ENCODE assay signal across 8 mouse cellular contexts in the genomic region with DNA sequence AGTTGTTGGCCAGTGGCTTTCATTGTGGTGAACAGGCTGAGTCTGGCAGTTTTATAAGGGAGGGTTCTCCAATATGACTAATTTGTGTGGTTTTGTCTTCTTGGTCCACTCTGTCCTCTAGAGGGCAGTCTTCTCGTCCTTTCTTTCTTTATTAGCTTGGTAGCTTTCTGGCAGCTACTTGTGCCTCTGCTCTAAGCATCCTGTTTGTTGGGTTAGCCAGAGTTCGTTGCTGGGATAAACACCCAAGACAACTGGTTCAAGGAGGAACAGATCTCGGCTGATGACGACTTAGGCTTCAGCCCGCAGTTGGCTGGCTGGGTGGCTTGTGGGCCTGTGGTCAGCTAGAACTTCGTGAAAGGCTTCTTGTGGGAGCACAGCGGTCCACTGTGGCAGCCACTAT. TPM values are rescaled to one million over a fixed set of nuclear protein-coding genes. Genes with fewer than 3 reads are reported as not detected.
DNase-seq lines count a peak whose midpoint lies in the region; ATAC-seq and TF ChIP-seq lines count a peak whose summit lies in the region.

No protein-coding gene starts in this region.

- no peak for ATAC-seq in midbrain, embryonic 11.5 days (ENCODE audit: low FRiP score)
- peak; percentile 87 for ATAC-seq in common myeloid progenitor, adult 5-6 weeks (replicated peaks; ENCODE audit: low read depth, poor library complexity, severe bottlenecking)
- 0 out of 2 replicates have a peak, but pooled peaks have one; percentile 40 for ATAC-seq in monocyte, adult 5-6 weeks (replicated peaks; ENCODE audit: insufficient number of reproducible peaks, low FRiP score, low TSS enrichment, poor library complexity, severe bottlenecking)

- no peaks in the 10 kb centered on the region for H3K27me3 ChIP-seq in cerebellum, adult 2 months (ENCODE audit: control insufficient read depth, insufficient read depth, low read length)
- H3K27me3 ChIP-seq in midbrain, embryonic 11.5 days (ENCODE audit: control insufficient read depth, insufficient read depth, low read length): no peaks in the 10 kb centered on the region
- H3K27me3 ChIP-seq in midbrain, embryonic 10.5 days (ENCODE audit: low read depth, poor library complexity, severe bottlenecking): no peaks in the 10 kb centered on the region
- no peaks in the 10 kb centered on the region; the same call in 1 of the 2 replicates for H3K27me3 ChIP-seq in thymus, adult 2 months (ENCODE audit: control insufficient read depth, insufficient read depth, low read length)

- H3K9me3 ChIP-seq in midbrain, embryonic 11.5 days (ENCODE audit: control insufficient read depth, low read length): no peaks in the 10 kb centered on the region
- H3K9me3 ChIP-seq in midbrain, embryonic 10.5 days (replicated peaks): no peaks in the 10 kb centered on the region

- no peaks in the 10 kb centered on the region for H3K36me3 ChIP-seq in midbrain, embryonic 11.5 days (ENCODE audit: control insufficient read depth, insufficient read depth, low read length)
- H3K36me3 ChIP-seq in midbrain, embryonic 10.5 days: no peaks in the 10 kb centered on the region
- H3K36me3 ChIP-seq in thymus, adult 2 months (ENCODE audit: control insufficient read depth, insufficient read depth, low read length): no peaks in the 10 kb centered on the region

- TF ChIP-seq CTCF in cerebellum, adult 2 months (IDR thresholded peaks at IDR 0.05; ENCODE audit: borderline replicate concordance, insufficient read depth, low read depth, low read length): peak; percentile 41; the same call in 1 of the 2 replicates
- no peak for TF ChIP-seq CTCF in thymus, adult 2 months (IDR thresholded peaks at IDR 0.05; ENCODE audit: borderline replicate concordance, control insufficient read depth, extremely low read depth, insufficient read depth, low read length, poor library complexity)

- WGBS in cerebellum, adult 2 months: 25% methylated on average over 7 of the region's 7 CpGs
- 33% methylated on average over 7 of the region's 7 CpGs for WGBS in midbrain, embryonic 11.5 days
- 42% methylated on average over 7 of the region's 7 CpGs for WGBS in midbrain, embryonic 10.5 days
- WGBS in thymus, adult 2 months: 26% methylated on average over 7 of the region's 7 CpGs

- no peak overlapping the region for H3K4me2 ChIP-seq in midbrain, embryonic 11.5 days

- H3K4me3 ChIP-seq in cerebellum, adult 2 months (replicated peaks; ENCODE audit: insufficient read depth, low read depth, low read length): no peak overlapping the region
- H3K4me3 ChIP-seq in midbrain, embryonic 11.5 days (ENCODE audit: low read depth, low read length): no peak overlapping the region
- no peak overlapping the region for H3K4me3 ChIP-seq in midbrain, embryonic 10.5 days
- H3K4me3 ChIP-seq in thymus, adult 2 months (ENCODE audit: control insufficient read depth, insufficient read depth, low read length): no peak overlapping the region

- peak; percentile 47 to 74 for DNase-seq in cerebellum, adult 2 months
- no peak for DNase-seq in cerebellum, adult 11 months
- peak; percentile 94 for DNase-seq in midbrain, embryonic 11.5 days (ENCODE audit: low spot score, missing footprints)
- DNase-seq in midbrain, embryonic 10.5 days (ENCODE audit: low spot score): no peak
- DNase-seq in induced T-regulatory cell, adult 2 months (ENCODE audit: low read depth): peak; percentile 65
- DNase-seq in thymus, adult 2 months: no peak

- H3K9ac ChIP-seq in midbrain, embryonic 11.5 days (ENCODE audit: low read length): no peak overlapping the region

- H3K4me1 ChIP-seq in cerebellum, adult 2 months (ENCODE audit: control insufficient read depth, insufficient read depth, low read length): peaks cover 12% of the 10 kb centered on the region
- H3K4me1 ChIP-seq in midbrain, embryonic 11.5 days (ENCODE audit: control insufficient read depth, insufficient read depth, low read length): no peaks in the 10 kb centered on the region
- H3K4me1 ChIP-seq in midbrain, embryonic 10.5 days: no peaks in the 10 kb centered on the region
- H3K4me1 ChIP-seq in thymus, adult 2 months (replicated peaks; ENCODE audit: control insufficient read depth, insufficient read depth, low read length): no peaks in the 10 kb centered on the region

- no peak for TF ChIP-seq POLR2A in cerebellum, adult 2 months (IDR thresholded peaks at IDR 0.05; ENCODE audit: borderline replicate concordance, insufficient read depth, low read length)
- TF ChIP-seq POLR2A in thymus, adult 2 months (IDR thresholded peaks at IDR 0.05; ENCODE audit: control insufficient read depth, extremely low read depth, insufficient read depth, low read length, poor library complexity): no peak

- no peak overlapping the region for H3K27ac ChIP-seq in cerebellum, adult 2 months (ENCODE audit: insufficient read depth, low read length)
- H3K27ac ChIP-seq in midbrain, embryonic 11.5 days (ENCODE audit: low read depth, low read length): no peak overlapping the region
- no peak overlapping the region for H3K27ac ChIP-seq in midbrain, embryonic 10.5 days (replicated peaks)
- H3K27ac ChIP-seq in thymus, adult 2 months (ENCODE audit: control insufficient read depth, insufficient read depth, low read length): no peak overlapping the region

RNA-seq across cellular contexts. Expression of a gene that starts 31.0 kb away (rescaled TPM):
- 24.6 and 25.0 TPM in 2 replicates for polyA plus RNA-seq in cerebellum, adult 2 months (2012; rRNA removed)
- polyA plus RNA-seq in midbrain, embryonic 11.5 days (2014; fragmentation: Nextera tagmentation; extraction: Ambion mirVana): 62.1 and 67.1 TPM in 2 replicates
- polyA plus RNA-seq in midbrain, embryonic 10.5 days (2016; fragmentation: Nextera tagmentation; extraction: Ambion mirVana): 59.5 and 63.2 TPM in 2 replicates
- total RNA-seq in common myeloid progenitor, adult 5-6 weeks (2017): 41.4 and 43.8 TPM in 2 replicates
- total RNA-seq in monocyte, adult 5-6 weeks (2017): 26.8 to 44.5 TPM (median 32.6 TPM) in 3 replicates
- polyA plus RNA-seq in thymus, adult 2 months (2012; rRNA removed): 8.7 and 9.6 TPM in 2 replicates

RNA-seq across cellular contexts. Expression of a gene that starts 32.6 kb away (rescaled TPM):
- polyA plus RNA-seq in cerebellum, adult 2 months (2012; rRNA removed): 207 and 239 TPM in 2 replicates
- 13.6 and 13.8 TPM in 2 replicates for polyA plus RNA-seq in midbrain, embryonic 11.5 days (2014; fragmentation: Nextera tagmentation; extraction: Ambion mirVana)
- polyA plus RNA-seq in midbrain, embryonic 10.5 days (2016; fragmentation: Nextera tagmentation; extraction: Ambion mirVana): 10.7 and 18.4 TPM in 2 replicates
- 0.46 and 1.1 TPM in 2 replicates for total RNA-seq in common myeloid progenitor, adult 5-6 weeks (2017)
- total RNA-seq in monocyte, adult 5-6 weeks (2017): 2.1 TPM in 1 of 3 replicates, not detected in the others
- 30.2 and 51.6 TPM in 2 replicates for polyA plus RNA-seq in thymus, adult 2 months (2012; rRNA removed)

Comparison
In these comparisons a context has a peak if more than half of its experiments do, and no peak if none do; other contexts are left out.
1. DNase-seq: peak in cerebellum, adult 2 months (2 of 2), midbrain, embryonic 11.5 days (single experiment) and induced T-regulatory cell, adult 2 months (single experiment); none in cerebellum, adult 11 months (single experiment), midbrain, embryonic 10.5 days (single experiment) and thymus, adult 2 months (single experiment).